Mouse (Mus musculus): ENCODE data around the gene Celf6. TPM values are rescaled to one million over a fixed set of nuclear protein-coding genes. Genes with fewer than 3 reads are reported as not detected.

Gene Celf6
- total RNA-seq, 1 experiment, result 0.13 TPM

DNA sequence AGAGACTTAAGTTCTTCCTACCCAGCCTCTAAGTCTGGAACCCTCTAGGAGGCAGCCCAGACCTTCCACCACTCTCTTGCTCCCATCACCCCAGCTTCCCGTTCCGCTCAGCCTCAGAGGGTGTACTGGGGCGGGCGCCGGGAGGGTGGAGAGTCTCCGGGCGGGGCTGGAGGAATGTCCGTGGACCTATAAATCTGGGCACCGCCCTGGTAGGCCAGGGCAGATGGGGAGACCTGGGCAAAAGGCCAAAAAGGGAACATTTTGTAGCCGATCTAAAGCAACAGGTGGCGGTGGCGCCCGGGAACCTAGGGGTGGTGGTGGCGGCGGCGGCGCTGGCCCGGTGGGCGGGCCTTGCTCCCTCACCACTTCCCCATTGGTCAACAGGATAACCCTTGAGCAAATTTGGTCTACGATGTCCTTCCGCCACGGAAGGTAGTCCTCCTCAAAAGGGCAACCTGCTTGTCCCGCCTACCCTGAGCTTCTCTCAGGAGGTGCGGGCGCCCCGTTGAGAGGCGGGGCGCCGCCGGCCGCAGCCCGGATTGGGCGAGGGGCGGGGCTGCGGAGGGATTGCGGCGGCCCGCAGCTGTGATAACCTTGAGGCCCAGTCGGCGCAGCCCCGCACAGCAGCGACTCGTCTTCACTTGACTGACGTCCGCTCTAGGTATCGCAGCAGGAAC is 78.4 kb downstream of the Celf6 start, which contains the start of gene Pkm:
Pkm (plus strand) TSS at position 411 of the 677 bp plus-strand sequence.
- Histone ChIP-seq H3K4me1 (ENCODE audit: control insufficient read depth in 2 of 2, insufficient read depth in 2 of 2, low read length in 2 of 2, poor library complexity in 1 of 2) (peaks cover 0 to 13% of the 10 kb centered on the region in 2 experiments; a peak in 2 of 4 replicates), H3K9me3 (ENCODE audit: control insufficient read depth, insufficient read depth, low read depth, low read length) (no peaks in the 10 kb centered on the region), H3K9ac (ENCODE audit: insufficient read depth, low read depth, low read length, poor library complexity, severe bottlenecking) (peak within 1 kb of the TSS; percentile 98), H3K27ac (ENCODE audit: insufficient read depth, low read depth, low read length, poor library complexity, severe bottlenecking) (peak within 1 kb of the TSS; percentile 91), H3K4me3 (ENCODE audit: insufficient read depth in 1 of 2, low read depth in 1 of 2, low read length in 2 of 2, poor library complexity in 1 of 2, severe bottlenecking in 1 of 2) (peak within 1 kb of the TSS; percentile 88 to 90), H3K36me3 (ENCODE audit: control insufficient read depth, insufficient read depth, low read length, poor library complexity, severe bottlenecking) (peaks cover 29% of the 10 kb centered on the region)
- in situ Hi-C loops (cut with MboI; ENCODE audit: low sequenced_read_pairs in 2 of 2, unreplicated experiment in 2 of 2), result no loop called here
- TF ChIP-seq ZNF384 (IDR thresholded peaks at IDR 0.05; ENCODE audit: low read depth, low read length) (no peak), CHD2 (IDR thresholded peaks at IDR 0.05; ENCODE audit: low read depth, low read length) (peak; percentile 54; the same call in 1 of the 2 replicates)
- DNase-seq (ENCODE audit: low read depth, low spot score), result peak; percentile 99

Other genes with a start within 250 kb of the Celf6 start
- 5.8 and 7.3 TPM in 2 replicates for gene Bbs4, start 224.4 kb upstream of the Celf6 start, total RNA-seq (2012; rRNA removed)
- 75.5 and 84.6 TPM in 2 replicates for gene Arih1, start 91.3 kb upstream of the Celf6 start, total RNA-seq (2012; rRNA removed)
- 45.0 and 63.6 TPM in 2 replicates for gene Hexa, start 38.4 kb upstream of the Celf6 start, total RNA-seq (2012; rRNA removed)
- 0.74 TPM in 1 of 2 replicates, not detected in the other for gene Tmem202, start 38.1 kb upstream of the Celf6 start, total RNA-seq (2012; rRNA removed)
- gene Parp6, start 39.4 kb downstream of the Celf6 start, total RNA-seq (2012; rRNA removed), result 7.9 and 9.4 TPM in 2 replicates
- 2,243 and 2,388 TPM in 2 replicates for gene Pkm, start 78.5 kb downstream of the Celf6 start, total RNA-seq (2012; rRNA removed)
- gene Gramd2, start 102.2 kb downstream of the Celf6 start, total RNA-seq (2012; rRNA removed), result 3.0 and 3.5 TPM in 2 replicates
- gene Senp8, start 172.8 kb downstream of the Celf6 start, total RNA-seq (2012; rRNA removed), result 5.0 and 6.1 TPM in 2 replicates
- 13.0 and 17.0 TPM in 2 replicates for gene Myo9a, start 173.0 kb downstream of the Celf6 start, total RNA-seq (2012; rRNA removed)

All from ES-E14 (cell line).